Mouse (Mus musculus) small intestine, adult 2 months (tissue): ENCODE data around the gene Rere. TPM values are rescaled to one million over a fixed set of nuclear protein-coding genes. Genes with fewer than 3 reads are reported as not detected.

Source experiments
- H3K27ac ChIP-seq: fragments of 200-500 bp; 2 replicates; pipeline ENCODE4 v1.5.1; 2012; ENCODE audit warnings: low read depth, low read length, control low read depth, inconsistent platforms; ENCODE audit not compliant: insufficient read depth
- H3K27me3 ChIP-seq: fragments of 200-500 bp; 2 replicates; pipeline ENCODE4 v1.6.1; 2012; ENCODE audit warnings: mild to moderate bottlenecking, moderate library complexity, low read length, inconsistent platforms; ENCODE audit not compliant: control insufficient read depth, insufficient read depth
- H3K36me3 ChIP-seq: fragments of 200-500 bp; 2 replicates; pipeline ENCODE4 v1.6.1; 2012; ENCODE audit warnings: mild to moderate bottlenecking, low read length, control low read depth, inconsistent platforms; ENCODE audit not compliant: control insufficient read depth, insufficient read depth
- H3K4me1 ChIP-seq: fragments of 200-500 bp; 2 replicates; pipeline ENCODE4 v1.6.1; 2012; ENCODE audit warnings: low read length, inconsistent platforms, mixed read lengths; ENCODE audit not compliant: control insufficient read depth, insufficient read depth, insufficient read length
- H3K4me3 ChIP-seq: fragments of 200-500 bp; 2 replicates; pipeline ENCODE4 v1.5.1; 2012; ENCODE audit warnings: low read depth, mild to moderate bottlenecking, control low read depth, inconsistent platforms, low read length, moderate library complexity
- CTCF ChIP-seq: fragments of 200-500 bp; IDR thresholded peaks from 2 replicates; pipeline ENCODE4 v1.5.1; 2012; ENCODE audit warnings: low read depth, mild to moderate bottlenecking, control low read depth, inconsistent platforms, low read length, moderate library complexity, mixed read lengths; ENCODE audit not compliant: insufficient replicate concordance, insufficient read length; ENCODE audit errors: extremely low read depth
- POLR2A ChIP-seq: fragments of 200-500 bp; IDR thresholded peaks from 2 replicates; pipeline ENCODE4 v1.6.1; 2012; ENCODE audit warnings: low read depth, mild to moderate bottlenecking, control low read depth, inconsistent platforms, low read length, moderate library complexity
- WGBS: fragments of 180-500 bp; shearing (Covaris S2); methylation state at CpG from one replicate; pipeline ENCODE4 v1.1.7; 2018; 5-methylcytosine and 5-hydroxymethylcytosine counted together
- polyA plus RNA-seq: library from polyadenylated mRNA; depleted of rRNA; stranded (reverse); fragments of >200 nt; gene quantifications from 2 replicates; pipeline ENCODE4 v1.2.3, GENCODE M21; 2012

Gene Rere
- polyA plus RNA-seq, 1 experiment: 72.8 TPM

- Histone ChIP-seq H3K27ac (no peak overlapping the region), H3K36me3 (peaks cover 73% of the 10 kb centered on the region), H3K4me3 (no peak overlapping the region), H3K4me1 (peaks cover 12% of the 10 kb centered on the region), H3K27me3 (no peaks in the 10 kb centered on the region)
- WGBS: 83% methylated on average over 5 of the region's 5 CpGs
- TF ChIP-seq CTCF (no peak), POLR2A (no peak)
Observed at GRCm38 (mm10) chr4:150242745-150243144, 38.7 kb upstream of the Rere start.

- Histone ChIP-seq H3K4me1 (no peaks in the 10 kb centered on the region), H3K27ac (no peak overlapping the region), H3K27me3 (no peaks in the 10 kb centered on the region), H3K36me3 (peaks cover 89% of the 10 kb centered on the region), H3K4me3 (no peak overlapping the region)
- WGBS: 86% methylated on average over 2 of the region's 2 CpGs
- no peak for TF ChIP-seq POLR2A
- no peak for TF ChIP-seq CTCF
Observed at GRCm38 (mm10) chr4:150245876-150246275, 35.6 kb upstream of the Rere start.

GRCm38 (mm10) chr4:150248009-150248408 is 33.4 kb upstream of the Rere start:
- H3K27me3 ChIP-seq: no peaks in the 10 kb centered on the region
- no peak overlapping the region for H3K4me3 ChIP-seq
- H3K4me1 ChIP-seq: no peaks in the 10 kb centered on the region
- TF ChIP-seq POLR2A: no peak
- TF ChIP-seq CTCF: peak; percentile 85
- peaks cover 71% of the 10 kb centered on the region for H3K36me3 ChIP-seq
- WGBS: 47% methylated on average over 5 of the region's 5 CpGs
- no peak overlapping the region for H3K27ac ChIP-seq

- H3K4me1 ChIP-seq: no peaks in the 10 kb centered on the region
- peaks cover 63% of the 10 kb centered on the region for H3K36me3 ChIP-seq
- H3K27me3 ChIP-seq: no peaks in the 10 kb centered on the region
- TF ChIP-seq CTCF (no peak), POLR2A (no peak)
- no peak overlapping the region for H3K4me3 ChIP-seq
- H3K27ac ChIP-seq: no peak overlapping the region
- WGBS: 89% methylated on average over 5 of the region's 5 CpGs
Observed at GRCm38 (mm10) chr4:150248917-150249316, 32.5 kb upstream of the Rere start.

GRCm38 (mm10) chr4:150249731-150250270 is 31.6 kb upstream of the Rere start:
- no peak overlapping the region for H3K27ac ChIP-seq
- TF ChIP-seq CTCF: no peak
- no peak for TF ChIP-seq POLR2A
- 84% methylated on average over 5 of the region's 5 CpGs for WGBS
- no peak overlapping the region for H3K4me3 ChIP-seq
- H3K36me3 ChIP-seq: peaks cover 56% of the 10 kb centered on the region
- H3K27me3 ChIP-seq: no peaks in the 10 kb centered on the region
- no peaks in the 10 kb centered on the region for H3K4me1 ChIP-seq

- Histone ChIP-seq H3K4me1 (no peaks in the 10 kb centered on the region), H3K36me3 (peaks cover 48% of the 10 kb centered on the region), H3K27me3 (no peaks in the 10 kb centered on the region), H3K4me3 (no peak overlapping the region), H3K27ac (no peak overlapping the region)
- TF ChIP-seq CTCF: no peak
- no peak for TF ChIP-seq POLR2A
- 75% methylated on average over 18 of the region's 18 CpGs for WGBS
Observed at GRCm38 (mm10) chr4:150250549-150251422, 30.7 kb upstream of the Rere start.

- 49% methylated on average over 4 of the region's 4 CpGs for WGBS
- H3K27me3 ChIP-seq: no peaks in the 10 kb centered on the region
- peaks cover 9% of the 10 kb centered on the region for H3K4me1 ChIP-seq
- no peak overlapping the region for H3K27ac ChIP-seq
- no peak overlapping the region for H3K4me3 ChIP-seq
- TF ChIP-seq POLR2A: no peak
- TF ChIP-seq CTCF: no peak
- H3K36me3 ChIP-seq: peaks cover 16% of the 10 kb centered on the region
Observed at GRCm38 (mm10) chr4:150254416-150254815, 27.0 kb upstream of the Rere start.
